Mouse (Mus musculus): ENCODE data around the gene Gpr107. TPM values are rescaled to one million over a fixed set of nuclear protein-coding genes. Genes with fewer than 3 reads are reported as not detected.
"Not testable (repeated sequence)": the region's sequence is repeated elsewhere in the genome, so short reads cannot be mapped to it uniquely, and the experiment has no call there.

Gene Gpr107
- polyA plus RNA-seq, 1 experiment: 28.7 TPM

GRCm38 (mm10) chr2:31169001-31169400, 16.9 kb downstream of the Gpr107 start:
- Histone ChIP-seq H3K27me3 (ENCODE audit: control insufficient read depth, insufficient read depth, insufficient read length) (no peaks in the 10 kb centered on the region), H3ac (ENCODE audit: control insufficient read depth, insufficient read length, low read depth) (no peak overlapping the region), H3K79me2 (ENCODE audit: control insufficient read depth, insufficient read depth) (peaks cover 35% of the 10 kb centered on the region), H3K4me3 (ENCODE audit: insufficient read depth, poor library complexity, severe bottlenecking) (no peak overlapping the region), H3K79me3 (ENCODE audit: low read depth) (peaks cover 15% of the 10 kb centered on the region), H3K36me3 (ENCODE audit: control insufficient read depth, insufficient read depth) (peaks cover 69% of the 10 kb centered on the region)
- no peak for TF ChIP-seq CTCF (IDR thresholded peaks at IDR 0.05; ENCODE audit: control insufficient read depth, insufficient read depth, insufficient read length)
- TF ChIP-seq MYOG (IDR thresholded peaks at IDR 0.05; ENCODE audit: control insufficient read depth, extremely low read depth, insufficient read length): no peak
- TF ChIP-seq CEBPB (IDR thresholded peaks at IDR 0.05; ENCODE audit: low read depth): no peak
- TF ChIP-seq MYOD1 (IDR thresholded peaks at IDR 0.05; ENCODE audit: control insufficient read depth, insufficient read length, low read depth): no peak
- TF ChIP-seq USF1 (IDR thresholded peaks at IDR 0.05; ENCODE audit: low read depth): no peak
- no peak for TF ChIP-seq FOSL1 (IDR thresholded peaks at IDR 0.05; ENCODE audit: insufficient read depth, low read length, poor library complexity, severe bottlenecking)
- TF ChIP-seq MAX (IDR thresholded peaks at IDR 0.05): no peak

- Histone ChIP-seq H3K79me2 (ENCODE audit: control insufficient read depth, insufficient read depth) (peaks cover 24% of the 10 kb centered on the region), H3K79me3 (ENCODE audit: low read depth) (peaks cover 5% of the 10 kb centered on the region), H3ac (ENCODE audit: control insufficient read depth, insufficient read length, low read depth) (no peak overlapping the region), H3K4me3 (ENCODE audit: insufficient read depth, poor library complexity, severe bottlenecking) (no peak overlapping the region), H3K27me3 (ENCODE audit: control insufficient read depth, insufficient read depth, insufficient read length) (no peaks in the 10 kb centered on the region), H3K36me3 (ENCODE audit: control insufficient read depth, insufficient read depth) (peaks cover 79% of the 10 kb centered on the region)
- TF ChIP-seq FOSL1 (IDR thresholded peaks at IDR 0.05; ENCODE audit: insufficient read depth, low read length, poor library complexity, severe bottlenecking) (no peak), MYOG (IDR thresholded peaks at IDR 0.05; ENCODE audit: control insufficient read depth, extremely low read depth, insufficient read length) (no peak), MAX (IDR thresholded peaks at IDR 0.05) (no peak), MYOD1 (IDR thresholded peaks at IDR 0.05; ENCODE audit: control insufficient read depth, insufficient read length, low read depth) (no peak)
Observed at GRCm38 (mm10) chr2:31170164-31170563, 18.0 kb downstream of the Gpr107 start.

DNA sequence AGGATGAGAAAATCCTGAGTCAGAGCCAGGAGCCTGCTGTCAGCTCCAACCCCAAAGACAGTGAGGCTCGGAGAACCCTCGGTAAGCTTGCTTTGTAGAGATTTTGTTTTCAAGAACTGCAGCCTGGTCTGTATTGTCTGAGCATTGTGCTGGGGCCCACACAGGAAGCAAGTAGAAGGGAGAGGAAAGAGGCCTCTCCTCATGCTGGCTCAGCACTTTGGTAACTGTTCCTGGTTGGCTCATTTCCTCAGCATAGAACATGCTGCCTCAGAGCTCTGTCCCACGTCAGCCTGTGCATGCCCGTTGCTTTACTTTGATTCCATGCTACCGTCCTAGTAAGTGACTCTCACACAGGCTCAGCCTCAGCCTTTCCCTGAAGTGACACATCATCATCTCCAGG, 19.9 kb downstream of the Gpr107 start:
- TF ChIP-seq USF1 (IDR thresholded peaks at IDR 0.05; ENCODE audit: low read depth) (no peak), CEBPB (IDR thresholded peaks at IDR 0.05; ENCODE audit: low read depth) (no peak), FOSL1 (IDR thresholded peaks at IDR 0.05; ENCODE audit: insufficient read depth, low read length, poor library complexity, severe bottlenecking) (no peak), MYOG (IDR thresholded peaks at IDR 0.05; ENCODE audit: control insufficient read depth, extremely low read depth, insufficient read length) (no peak), CTCF (IDR thresholded peaks at IDR 0.05; ENCODE audit: control insufficient read depth, insufficient read depth, insufficient read length) (no peak), MAX (IDR thresholded peaks at IDR 0.05) (no peak), MYOD1 (IDR thresholded peaks at IDR 0.05; ENCODE audit: control insufficient read depth, insufficient read length, low read depth) (no peak)
- H3K4me3 ChIP-seq (ENCODE audit: insufficient read depth, poor library complexity, severe bottlenecking): no peak overlapping the region
- no peaks in the 10 kb centered on the region for H3K27me3 ChIP-seq (ENCODE audit: control insufficient read depth, insufficient read depth, insufficient read length)
- no peaks in the 10 kb centered on the region for H3K79me3 ChIP-seq (ENCODE audit: low read depth)
- H3K79me2 ChIP-seq (ENCODE audit: control insufficient read depth, insufficient read depth): peaks cover 5% of the 10 kb centered on the region
- no peak overlapping the region for H3ac ChIP-seq (ENCODE audit: control insufficient read depth, insufficient read length, low read depth)
- H3K36me3 ChIP-seq (ENCODE audit: control insufficient read depth, insufficient read depth): peaks cover 86% of the 10 kb centered on the region

DNA sequence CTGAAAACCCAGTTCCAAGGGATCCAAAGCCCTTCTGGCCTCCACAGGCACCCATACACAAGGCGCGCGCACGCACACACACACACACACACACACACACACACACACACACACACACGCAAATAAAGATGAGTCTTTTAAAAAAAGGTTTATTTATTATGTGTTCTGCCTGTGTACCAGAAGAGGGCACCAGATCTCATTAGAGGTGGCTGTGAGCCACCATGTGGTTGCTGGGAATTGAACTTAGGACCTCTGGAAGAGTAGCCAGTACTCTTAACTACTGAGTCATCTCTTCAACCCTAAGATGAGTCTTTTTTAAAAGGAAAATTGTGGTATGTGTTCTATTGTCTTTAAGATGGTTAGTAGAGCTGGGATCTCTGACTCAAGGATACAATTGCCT, 20.4 kb downstream of the Gpr107 start:
- Histone ChIP-seq H3ac (ENCODE audit: control insufficient read depth, insufficient read length, low read depth) (no peak overlapping the region), H3K79me2 (ENCODE audit: control insufficient read depth, insufficient read depth) (no peaks in the 10 kb centered on the region), H3K79me3 (ENCODE audit: low read depth) (no peaks in the 10 kb centered on the region), H3K27me3 (ENCODE audit: control insufficient read depth, insufficient read depth, insufficient read length) (no peaks in the 10 kb centered on the region), H3K36me3 (ENCODE audit: control insufficient read depth, insufficient read depth) (peaks cover 87% of the 10 kb centered on the region), H3K4me3 (ENCODE audit: insufficient read depth, poor library complexity, severe bottlenecking) (no peak overlapping the region)
- TF ChIP-seq FOSL1 (IDR thresholded peaks at IDR 0.05; ENCODE audit: insufficient read depth, low read length, poor library complexity, severe bottlenecking): no peak
- TF ChIP-seq MYOD1 (IDR thresholded peaks at IDR 0.05; ENCODE audit: control insufficient read depth, insufficient read length, low read depth): no peak
- no peak for TF ChIP-seq CTCF (IDR thresholded peaks at IDR 0.05; ENCODE audit: control insufficient read depth, insufficient read depth, insufficient read length)
- no peak for TF ChIP-seq MYOG (IDR thresholded peaks at IDR 0.05; ENCODE audit: control insufficient read depth, extremely low read depth, insufficient read length)

GRCm38 (mm10) chr2:31173290-31173689, 21.2 kb downstream of the Gpr107 start:
- TF ChIP-seq MYOD1 (IDR thresholded peaks at IDR 0.05; ENCODE audit: control insufficient read depth, insufficient read length, low read depth) (no peak), CEBPB (IDR thresholded peaks at IDR 0.05; ENCODE audit: low read depth) (no peak), MYOG (IDR thresholded peaks at IDR 0.05; ENCODE audit: control insufficient read depth, extremely low read depth, insufficient read length) (no peak), CTCF (IDR thresholded peaks at IDR 0.05; ENCODE audit: control insufficient read depth, insufficient read depth, insufficient read length) (no peak), USF1 (IDR thresholded peaks at IDR 0.05; ENCODE audit: low read depth) (no peak), MAX (IDR thresholded peaks at IDR 0.05) (no peak), FOSL1 (IDR thresholded peaks at IDR 0.05; ENCODE audit: insufficient read depth, low read length, poor library complexity, severe bottlenecking) (no peak)
- Histone ChIP-seq H3K27me3 (ENCODE audit: control insufficient read depth, insufficient read depth, insufficient read length) (no peaks in the 10 kb centered on the region), H3K4me3 (ENCODE audit: insufficient read depth, poor library complexity, severe bottlenecking) (no peak overlapping the region), H3ac (ENCODE audit: control insufficient read depth, insufficient read length, low read depth) (no peak overlapping the region), H3K79me2 (ENCODE audit: control insufficient read depth, insufficient read depth) (no peaks in the 10 kb centered on the region), H3K36me3 (ENCODE audit: control insufficient read depth, insufficient read depth) (peaks cover 90% of the 10 kb centered on the region), H3K79me3 (ENCODE audit: low read depth) (no peaks in the 10 kb centered on the region)

GRCm38 (mm10) chr2:31178593-31178992, 26.5 kb downstream of the Gpr107 start:
- H3K79me2 ChIP-seq (ENCODE audit: control insufficient read depth, insufficient read depth); H3ac ChIP-seq (ENCODE audit: control insufficient read depth, insufficient read length, low read depth); H3K27me3 ChIP-seq (ENCODE audit: control insufficient read depth, insufficient read depth, insufficient read length); H3K4me3 ChIP-seq (ENCODE audit: insufficient read depth, poor library complexity, severe bottlenecking); H3K79me3 ChIP-seq (ENCODE audit: low read depth): not testable (repeated sequence)
- H3K36me3 ChIP-seq (ENCODE audit: control insufficient read depth, insufficient read depth): peaks cover 82% of the 10 kb centered on the region

All from C2C12 (cell line).